In genomic region chr4:56252375-56252774, GRCm38 (mm10) we compare ENCODE assay signal across 13 mouse cellular contexts.
"Had no signal": no experiment of that assay in that cellular context is flagged by ENCODE, and none has a peak within 500 bp of the region (broad histone marks: within the 10 kb centered on the region; RNA-seq: fewer than 3 reads in every experiment).

No protein-coding gene starts in this region.

- H3K9me3 ChIP-seq: kidney, embryonic 15.5 days; limb, embryonic 10.5 days; liver, embryonic 15.5 days; midbrain, embryonic 10.5 days; midbrain, embryonic 15.5 days; neural tube, embryonic 12.5 days; stomach, embryonic 15.5 days had no signal

- H3K4me1 ChIP-seq: kidney, embryonic 15.5 days; limb, embryonic 10.5 days; liver, embryonic 15.5 days; midbrain, embryonic 10.5 days; midbrain, embryonic 15.5 days; neural tube, embryonic 12.5 days; stomach, embryonic 15.5 days had no signal

- H3K4me2 ChIP-seq: kidney, embryonic 15.5 days; liver, embryonic 11.5 days; liver, embryonic 15.5 days; midbrain, embryonic 15.5 days; neural tube, embryonic 12.5 days; stomach, embryonic 15.5 days had no signal

- H3K9ac ChIP-seq: kidney, embryonic 15.5 days; liver, embryonic 15.5 days; midbrain, embryonic 15.5 days; neural tube, embryonic 12.5 days; stomach, embryonic 15.5 days had no signal

- H3K4me3 ChIP-seq: kidney, embryonic 15.5 days; limb, embryonic 10.5 days; liver, embryonic 15.5 days; midbrain, embryonic 10.5 days; midbrain, embryonic 15.5 days; neural tube, embryonic 12.5 days; stomach, embryonic 15.5 days had no signal

- ATAC-seq: hindbrain, embryonic 16.5 days; inflammation-experienced regulatory T-cells, adult 6 months; midbrain, embryonic 15.5 days had no signal

- DNase-seq: kidney, postnatal 4 days; right cerebral cortex, postnatal 14 days; thymus, postnatal 4 days had no signal

- H3K27ac ChIP-seq: kidney, embryonic 15.5 days; limb, embryonic 10.5 days; liver, embryonic 15.5 days; midbrain, embryonic 10.5 days; midbrain, embryonic 15.5 days; neural tube, embryonic 12.5 days; stomach, embryonic 15.5 days had no signal

- H3K27me3 ChIP-seq: kidney, embryonic 15.5 days; liver, embryonic 15.5 days; midbrain, embryonic 15.5 days; neural tube, embryonic 12.5 days; stomach, embryonic 15.5 days had no signal

- H3K36me3 ChIP-seq: kidney, embryonic 15.5 days; limb, embryonic 10.5 days; liver, embryonic 15.5 days; midbrain, embryonic 10.5 days; midbrain, embryonic 15.5 days; neural tube, embryonic 12.5 days; stomach, embryonic 15.5 days had no signal
